Mouse (Mus musculus) adrenal gland, adult (tissue): Measurements from ENCODE around the gene Smad9.

Experiments used
- DNase-seq, 2 experiments: peaks; one replicate each; pipeline ENCODE4 v3.0.0; 2022 to 2023; ENCODE audit warnings: low spot score in 1 of 2; ENCODE audit not compliant: inconsistent age in 2 of 2

Gene Smad9

GRCm38 (mm10) chr3:54755145-54756041, at the start of gene Smad9:
TSS of gene Smad9 (plus strand) at chr3:54755582.
- peak; percentile 91 to 96 for DNase-seq

- DNase-seq = no peak
Observed at GRCm38 (mm10) chr3:54708972-54709371, 46.4 kb upstream of the Smad9 start.

- no peak for DNase-seq
Observed at GRCm38 (mm10) chr3:54714253-54714652, 41.1 kb upstream of the Smad9 start, which contains the start of gene Gm21958. TSS of gene Gm21958 (minus strand) at chr3:54714353.

- peak; percentile 38 to 74 for DNase-seq
Observed at GRCm38 (mm10) chr3:54715461-54715860, 39.9 kb upstream of the Smad9 start.

- no peak for DNase-seq
Observed at GRCm38 (mm10) chr3:54717348-54717747, 38.0 kb upstream of the Smad9 start.

GRCm38 (mm10) chr3:54718947-54719346, 36.4 kb upstream of the Smad9 start:
- no peak for DNase-seq

GRCm38 (mm10) chr3:54723741-54724500, 31.5 kb upstream of the Smad9 start:
- DNase-seq = peak in 1 of 2 experiments; percentile 43

- DNase-seq = no peak
Observed at GRCm38 (mm10) chr3:54725344-54725743, 30.0 kb upstream of the Smad9 start.

- DNase-seq = no peak
Observed at GRCm38 (mm10) chr3:54727588-54727987, 27.8 kb upstream of the Smad9 start.

- DNase-seq = no peak
Observed at GRCm38 (mm10) chr3:54728100-54728499, 27.3 kb upstream of the Smad9 start.

- DNase-seq = no peak
Observed at GRCm38 (mm10) chr3:54731626-54732150, 23.7 kb upstream of the Smad9 start.

GRCm38 (mm10) chr3:54732371-54732770, 23.0 kb upstream of the Smad9 start:
- DNase-seq = no peak

GRCm38 (mm10) chr3:54734411-54735246, 20.8 kb upstream of the Smad9 start:
- peak; percentile 92 to 96 for DNase-seq

GRCm38 (mm10) chr3:54735247-54736046, 19.9 kb upstream of the Smad9 start, which contains the start of the genes Exosc8 and Alg5:
TSS of gene Exosc8 (minus strand) at chr3:54735393.
TSS of gene Alg5 (plus strand) at chr3:54735539.
- peak; percentile 92 to 98 for DNase-seq

GRCm38 (mm10) chr3:54736101-54736927, 19.1 kb upstream of the Smad9 start:
- DNase-seq = peak in 1 of 2 experiments; percentile 76

- no peak for DNase-seq
Observed at GRCm38 (mm10) chr3:54737317-54737716, 18.1 kb upstream of the Smad9 start.

- DNase-seq = no peak
Observed at GRCm38 (mm10) chr3:54741965-54742364, 13.4 kb upstream of the Smad9 start.

GRCm38 (mm10) chr3:54745799-54746198, 9.6 kb upstream of the Smad9 start:
- DNase-seq = peak in 1 of 2 experiments; percentile 63

GRCm38 (mm10) chr3:54753411-54753810, 2.0 kb upstream of the Smad9 start:
- peak in 1 of 2 experiments; percentile 22 for DNase-seq
